Mouse (Mus musculus) CH12.LX (cell line): Measurements from ENCODE around the gene Rab37.

Experiments
- CTCF ChIP-seq, 2 experiments: IDR thresholded peaks in 1 of 2; conservative IDR thresholded peaks in 1 of 2; 2 replicates each; pipeline ENCODE4 v1.5.1; 2011 to 2012; ENCODE audit warnings: low read depth in 2 of 2, low read length in 2 of 2, improper control_type of control experiment in 1 of 2, inconsistent platforms in 1 of 2, mild to moderate bottlenecking in 1 of 2, moderate library complexity in 1 of 2
- ELF1 ChIP-seq: IDR thresholded peaks from 2 replicates; pipeline ENCODE4 v1.6.1; 2014; ENCODE audit warnings: low read depth, mild to moderate bottlenecking, inconsistent platforms, low read length, improper control_type of control experiment
- HCFC1 ChIP-seq: IDR thresholded peaks from 2 replicates; pipeline ENCODE4 v1.6.1; 2012; ENCODE audit warnings: low read depth, mild to moderate bottlenecking, inconsistent platforms, low read length, improper control_type of control experiment
- MAFK ChIP-seq: IDR thresholded peaks from 2 replicates; pipeline ENCODE4 v1.6.1; 2011; ENCODE audit warnings: low read length, improper control_type of control experiment; ENCODE audit not compliant: insufficient replicate concordance
- MAX ChIP-seq: IDR thresholded peaks from 2 replicates; pipeline ENCODE4 v1.6.1; 2011; ENCODE audit warnings: low read length, improper control_type of control experiment
- MAZ ChIP-seq: IDR thresholded peaks from 2 replicates; pipeline ENCODE4 v1.6.1; 2012; ENCODE audit warnings: low read depth, mild to moderate bottlenecking, inconsistent platforms, low read length, improper control_type of control experiment, moderate library complexity
- MEF2A ChIP-seq: IDR thresholded peaks from 2 replicates; pipeline ENCODE4 v1.6.1; 2014; ENCODE audit warnings: low read depth, mild to moderate bottlenecking, inconsistent platforms, low read length, improper control_type of control experiment, borderline replicate concordance
- NRF1 ChIP-seq: IDR thresholded peaks from 2 replicates; pipeline ENCODE4 v1.6.1; 2014; ENCODE audit warnings: low read depth, mild to moderate bottlenecking, inconsistent platforms, low read length, improper control_type of control experiment, moderate library complexity
- POLR2A ChIP-seq: IDR thresholded peaks from 2 replicates; pipeline ENCODE4 v1.6.1; 2011; ENCODE audit warnings: low read depth, mild to moderate bottlenecking, improper control_type of control experiment, low read length
- TCF12 ChIP-seq: IDR thresholded peaks from 2 replicates; pipeline ENCODE4 v1.6.1; 2014; ENCODE audit warnings: low read depth, mild to moderate bottlenecking, inconsistent platforms, low read length, improper control_type of control experiment
- UBTF ChIP-seq: IDR thresholded peaks from 2 replicates; pipeline ENCODE4 v1.6.1; 2012; ENCODE audit warnings: low read depth, mild to moderate bottlenecking, inconsistent platforms, low read length, improper control_type of control experiment, moderate library complexity
- USF1 ChIP-seq: IDR thresholded peaks from 2 replicates; pipeline ENCODE4 v1.6.1; 2014; ENCODE audit warnings: low read depth, mild to moderate bottlenecking, inconsistent platforms, low read length, improper control_type of control experiment
- ZKSCAN1 ChIP-seq: IDR thresholded peaks from 2 replicates; pipeline ENCODE4 v1.6.1; 2012; ENCODE audit warnings: low read depth, inconsistent platforms, low read length, improper control_type of control experiment, borderline replicate concordance
- ZNF384 ChIP-seq: IDR thresholded peaks from 2 replicates; pipeline ENCODE4 v1.6.1; 2012; ENCODE audit warnings: low read depth, low read length, improper control_type of control experiment, inconsistent platforms

DNA sequence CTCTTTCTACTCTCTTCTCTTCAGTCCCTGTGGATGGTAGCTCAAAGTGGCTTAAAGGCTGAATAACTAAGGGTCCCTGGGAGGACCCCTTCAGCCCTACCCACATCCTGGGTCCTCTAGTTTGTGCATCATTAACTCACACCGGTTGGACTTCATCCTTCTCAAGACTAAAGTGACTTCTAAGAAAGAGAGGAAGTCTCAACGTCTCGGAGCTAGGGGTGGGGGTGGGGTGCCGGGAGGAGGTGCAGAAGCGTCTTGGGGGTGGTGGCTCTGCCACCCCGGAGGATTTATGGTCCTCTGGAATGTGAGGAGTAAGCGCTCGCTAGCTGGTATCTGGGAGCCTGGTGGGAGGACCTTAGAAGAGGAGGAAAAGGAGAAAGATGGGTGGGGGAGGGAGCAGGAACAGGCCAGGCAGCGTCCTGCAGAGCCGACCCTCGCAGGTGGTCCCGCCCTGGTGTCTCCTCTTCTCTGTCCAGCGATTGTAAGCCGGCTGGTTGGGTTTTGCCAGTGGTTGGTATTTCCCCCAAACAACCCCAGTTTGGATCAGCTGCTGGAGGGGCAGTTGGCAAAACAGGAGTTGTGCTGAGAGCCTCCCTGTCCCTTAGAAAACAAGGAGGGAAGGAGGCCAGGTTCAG, 73.2 kb downstream of the Rab37 start:
- TF ChIP-seq MEF2A (no peak), CTCF (conservative IDR thresholded peaks at IDR 0.05 in 1 of 2, IDR thresholded peaks at IDR 0.05 in 1 of 2; ENCODE audit: low read depth in 2 of 2, low read length in 2 of 2) (no peak), MAFK (no peak), ZNF384 (no peak), POLR2A (no peak), ELF1 (peak; percentile 36; the same call in 1 of the 2 replicates), ZKSCAN1 (no peak), NRF1 (no peak), UBTF (no peak), HCFC1 (no peak), TCF12 (no peak; the same call in 1 of the 2 replicates), MAX (no peak), USF1 (no peak), MAZ (no peak)
